Mouse (Mus musculus): Measurements from ENCODE around the gene Figla. TPM values are rescaled to one million over a fixed set of nuclear protein-coding genes. Genes with fewer than 3 reads are reported as not detected.
"Not testable (repeated sequence)": the region's sequence is repeated elsewhere in the genome, so short reads cannot be mapped to it uniquely, and the experiment has no call there.

The Figla gene
- polyA plus RNA-seq, 1 experiment from 2014 or later, result not detected

DNA sequence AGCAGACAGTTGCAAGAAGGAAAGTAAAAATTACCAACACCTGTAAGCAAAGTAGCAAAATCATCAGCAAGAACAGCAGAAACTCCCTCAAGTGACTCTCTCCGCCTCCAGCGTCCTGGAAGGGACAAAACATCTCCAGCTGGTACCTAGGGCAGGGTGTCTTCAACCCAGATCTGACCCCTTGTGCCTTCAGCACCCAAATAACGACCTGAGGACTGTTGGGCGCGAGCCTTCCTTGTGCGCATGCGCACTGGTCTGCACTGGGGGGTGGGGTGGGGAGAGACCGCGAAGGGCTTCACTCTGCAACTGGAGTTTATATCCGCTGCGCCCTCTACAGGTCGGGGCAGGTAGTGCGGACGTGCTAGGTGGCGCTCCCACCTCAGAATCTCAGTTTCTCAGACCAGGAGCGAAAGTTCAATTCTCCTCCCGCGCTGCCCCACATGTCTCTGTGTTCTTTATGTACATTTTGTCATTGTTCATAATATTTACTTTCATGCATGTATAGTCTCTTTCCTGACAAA, 12.5 kb upstream of the Figla start:
- no peak overlapping the region for H3K4me3 ChIP-seq (ENCODE audit: low read depth, low read length)
- H3K36me3 ChIP-seq (ENCODE audit: control insufficient read depth, insufficient read depth, low read length), result no peaks in the 10 kb centered on the region
- H3K4me2 ChIP-seq (replicated peaks; ENCODE audit: low read depth), result no peak overlapping the region
- TF ChIP-seq EP300 (optimal IDR thresholded peaks at IDR 0.05) (no peak), CTCF (IDR thresholded peaks at IDR 0.05; ENCODE audit: low read depth) (peak; percentile 63)
- no peak for ATAC-seq (ENCODE audit: low FRiP score, low TSS enrichment)
- WGBS, result 72% methylated on average over 18 of the region's 18 CpGs
- H3K27me3 ChIP-seq (ENCODE audit: control insufficient read depth, insufficient read depth, low read length), result no peaks in the 10 kb centered on the region
- no peak overlapping the region for H3K27ac ChIP-seq (replicated peaks)
- DNase-seq (ENCODE audit: low spot score), result peak; percentile 25
- H3K9ac ChIP-seq (ENCODE audit: low read length), result no peak overlapping the region
- no peaks in the 10 kb centered on the region for H3K9me3 ChIP-seq (ENCODE audit: control insufficient read depth, low read length)
- no peaks in the 10 kb centered on the region for H3K4me1 ChIP-seq (replicated peaks; ENCODE audit: control insufficient read depth, insufficient read depth)

DNA sequence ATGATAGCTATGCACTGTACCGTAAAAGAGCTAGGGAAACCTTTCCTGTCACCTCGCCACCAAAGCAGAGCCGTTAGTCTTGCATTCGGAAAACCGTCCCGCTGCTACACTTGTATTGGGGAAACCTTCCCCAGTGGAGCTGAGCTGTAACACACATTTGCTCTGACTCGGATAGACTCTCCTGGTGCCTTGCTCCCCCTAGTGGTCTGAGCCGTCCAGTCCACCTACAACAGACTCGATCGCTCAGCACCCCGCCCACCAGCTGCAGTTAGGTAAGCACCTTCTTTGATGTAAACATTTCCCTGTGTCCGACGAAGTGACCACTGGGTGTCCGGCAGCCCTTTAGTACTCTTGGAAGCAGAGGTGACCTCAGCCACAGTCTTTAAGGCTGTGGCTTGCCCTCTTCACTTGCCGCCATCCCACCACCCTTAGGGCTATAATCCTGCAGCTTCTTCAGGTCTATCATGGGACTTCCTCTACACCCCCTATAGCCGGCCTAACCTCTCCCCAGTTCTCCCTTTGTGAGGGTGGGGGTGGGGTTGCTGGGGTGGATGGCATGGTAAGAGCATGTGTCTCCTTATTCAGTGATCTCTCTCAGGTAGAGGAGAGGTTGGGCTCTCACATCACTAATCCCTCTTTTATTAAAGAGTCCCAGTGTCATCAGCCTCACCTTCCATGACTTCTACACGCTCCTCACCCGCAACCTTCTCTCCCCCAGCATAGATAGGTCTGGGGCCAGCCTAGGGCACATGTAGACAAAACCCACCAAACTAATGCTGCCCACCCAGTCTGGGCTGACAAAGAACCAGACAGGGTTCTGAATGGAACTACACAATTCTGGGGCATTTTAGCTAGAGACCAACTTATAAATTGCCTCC, 11.5 kb upstream of the Figla start:
- peak; percentile 92 for DNase-seq (ENCODE audit: low spot score)
- no peaks in the 10 kb centered on the region for H3K27me3 ChIP-seq (ENCODE audit: control insufficient read depth, insufficient read depth, low read length)
- H3K4me2 ChIP-seq (replicated peaks; ENCODE audit: low read depth), result 0 out of 2 replicates have a peak overlapping the region, but pooled peaks have one; percentile 41
- no peaks in the 10 kb centered on the region for H3K4me1 ChIP-seq (replicated peaks; ENCODE audit: control insufficient read depth, insufficient read depth)
- H3K36me3 ChIP-seq (ENCODE audit: control insufficient read depth, insufficient read depth, low read length), result no peaks in the 10 kb centered on the region
- no peak overlapping the region for H3K4me3 ChIP-seq (ENCODE audit: low read depth, low read length)
- peak; percentile 95 for ATAC-seq (ENCODE audit: low FRiP score, low TSS enrichment)
- WGBS, result 7% methylated on average over 18 of the region's 18 CpGs
- TF ChIP-seq EP300 (optimal IDR thresholded peaks at IDR 0.05) (no peak), CTCF (IDR thresholded peaks at IDR 0.05; ENCODE audit: low read depth) (peak; percentile 99)
- H3K9ac ChIP-seq (ENCODE audit: low read length), result no peak overlapping the region
- H3K27ac ChIP-seq (replicated peaks), result no peak overlapping the region
- no peaks in the 10 kb centered on the region for H3K9me3 ChIP-seq (ENCODE audit: control insufficient read depth, low read length)

DNA sequence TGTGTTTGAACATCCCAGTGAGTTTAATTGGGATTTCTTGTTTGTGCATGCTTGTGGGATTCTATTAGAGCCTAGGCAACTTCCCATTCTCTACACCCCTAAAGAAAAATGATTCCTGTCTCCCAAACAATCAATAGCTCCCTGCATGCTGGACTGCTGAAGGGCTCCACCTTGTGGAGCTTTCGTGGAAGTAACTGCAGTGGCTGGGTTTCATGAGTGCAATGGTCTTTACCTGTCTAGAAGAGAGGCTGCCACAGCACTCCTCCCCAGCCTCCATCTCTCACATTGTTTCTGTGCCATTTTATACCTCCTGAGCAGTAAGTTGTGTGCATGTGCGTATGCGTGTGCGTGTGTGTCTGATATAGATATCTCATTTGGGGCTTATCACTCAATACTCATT, 6.0 kb upstream of the Figla start:
- Histone ChIP-seq H3K9me3 (ENCODE audit: control insufficient read depth, low read length) (no peaks in the 10 kb centered on the region), H3K36me3 (ENCODE audit: control insufficient read depth, insufficient read depth, low read length) (no peaks in the 10 kb centered on the region), H3K4me1 (replicated peaks; ENCODE audit: control insufficient read depth, insufficient read depth) (no peaks in the 10 kb centered on the region), H3K27ac (replicated peaks) (no peak overlapping the region), H3K4me3 (ENCODE audit: low read depth, low read length) (no peak overlapping the region), H3K27me3 (ENCODE audit: control insufficient read depth, insufficient read depth, low read length) (no peaks in the 10 kb centered on the region), H3K4me2 (replicated peaks; ENCODE audit: low read depth) (no peak overlapping the region), H3K9ac (ENCODE audit: low read length) (no peak overlapping the region)
- no peak; the same call in 1 of the 2 replicates for ATAC-seq (ENCODE audit: low FRiP score, low TSS enrichment)
- no peak for TF ChIP-seq EP300 (optimal IDR thresholded peaks at IDR 0.05)
- peak; percentile 88 for TF ChIP-seq CTCF (IDR thresholded peaks at IDR 0.05; ENCODE audit: low read depth)
- 30% methylated on average over 4 of the region's 4 CpGs for WGBS
- peak; percentile 66 for DNase-seq (ENCODE audit: low spot score)

DNA sequence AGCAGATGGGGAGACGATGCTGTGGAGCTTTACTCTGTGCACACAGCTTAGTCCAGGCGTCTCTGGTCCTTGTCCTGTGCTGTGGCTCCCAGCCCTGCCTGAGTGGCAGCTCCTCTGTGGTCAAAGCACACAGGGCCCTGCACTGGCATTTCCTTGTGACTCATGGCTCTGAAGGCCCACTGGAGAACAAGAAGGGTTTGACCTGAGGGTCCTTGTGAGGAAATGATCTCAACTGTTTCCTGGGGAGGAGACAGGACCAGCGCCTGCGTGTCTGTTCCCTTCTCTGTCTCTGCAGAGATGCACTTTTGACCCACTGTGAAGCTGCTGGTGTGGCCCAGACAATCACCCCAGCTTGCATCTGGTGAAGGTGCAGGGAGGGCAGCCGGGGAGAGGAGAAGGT, 1.2 kb upstream of the Figla start:
- ATAC-seq (ENCODE audit: low FRiP score, low TSS enrichment); H3K9ac ChIP-seq (ENCODE audit: low read length): not testable (repeated sequence)
- 56% methylated on average over 5 of the region's 5 CpGs for WGBS

DNA sequence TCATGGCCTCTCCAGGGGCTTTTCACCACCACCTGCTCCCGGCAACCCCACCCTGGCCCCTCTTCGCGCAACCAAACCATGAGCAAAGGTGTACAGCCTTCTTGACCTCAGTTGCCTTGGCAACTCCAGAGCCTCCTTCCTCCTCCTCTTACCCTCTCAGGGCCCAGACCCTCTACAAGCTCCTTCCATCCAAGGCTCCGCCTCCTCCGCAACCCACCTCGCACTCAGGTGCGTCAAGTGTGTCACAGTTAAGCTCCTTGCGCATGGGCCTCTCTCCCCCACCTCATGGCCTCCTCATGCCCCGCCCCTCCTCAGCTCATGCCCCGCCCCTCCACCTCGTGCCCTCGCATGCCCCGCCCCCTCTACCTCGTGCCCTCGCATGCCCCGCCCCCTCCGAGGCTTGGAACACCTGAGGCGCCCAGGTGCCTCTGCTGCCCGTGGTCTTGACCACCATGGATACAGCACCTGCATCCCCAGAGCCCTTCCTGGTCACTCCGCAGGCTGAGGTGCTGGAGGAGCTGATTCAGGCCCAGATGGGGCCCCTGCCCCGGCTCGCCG, 901 bp downstream of the Figla start:
- no peak for DNase-seq (ENCODE audit: low spot score)
- ATAC-seq (ENCODE audit: low FRiP score, low TSS enrichment), result 0 out of 2 replicates have a peak, but pooled peaks have one; percentile 21

More for the DNA sequence above, 1.2 kb upstream of the Figla start:
- H3K4me3 ChIP-seq (ENCODE audit: low read depth, low read length); H3K4me2 ChIP-seq (replicated peaks; ENCODE audit: low read depth); H3K4me1 ChIP-seq (replicated peaks; ENCODE audit: control insufficient read depth, insufficient read depth); H3K27me3 ChIP-seq (ENCODE audit: control insufficient read depth, insufficient read depth, low read length); DNase-seq (ENCODE audit: low spot score); H3K36me3 ChIP-seq (ENCODE audit: control insufficient read depth, insufficient read depth, low read length); H3K27ac ChIP-seq (replicated peaks); H3K9me3 ChIP-seq (ENCODE audit: control insufficient read depth, low read length): not testable (repeated sequence)

More for the DNA sequence above, 901 bp downstream of the Figla start:
- Histone ChIP-seq H3K9me3 (ENCODE audit: control insufficient read depth, low read length) (no peaks in the 10 kb centered on the region), H3K4me2 (replicated peaks; ENCODE audit: low read depth) (no peak overlapping the region), H3K4me3 (ENCODE audit: low read depth, low read length) (no peak overlapping the region), H3K27me3 (ENCODE audit: control insufficient read depth, insufficient read depth, low read length) (no peaks in the 10 kb centered on the region), H3K4me1 (replicated peaks; ENCODE audit: control insufficient read depth, insufficient read depth) (no peaks in the 10 kb centered on the region), H3K27ac (replicated peaks) (no peak overlapping the region), H3K36me3 (ENCODE audit: control insufficient read depth, insufficient read depth, low read length) (no peaks in the 10 kb centered on the region), H3K9ac (ENCODE audit: low read length) (no peak overlapping the region)
- 83% methylated on average over 23 of the region's 23 CpGs for WGBS
- no peak for TF ChIP-seq CTCF (IDR thresholded peaks at IDR 0.05; ENCODE audit: low read depth)
- no peak for TF ChIP-seq EP300 (optimal IDR thresholded peaks at IDR 0.05)

Measured in stomach, postnatal 0 days (tissue).